Mouse (Mus musculus): ENCODE data around the gene Vax1.

DNA sequence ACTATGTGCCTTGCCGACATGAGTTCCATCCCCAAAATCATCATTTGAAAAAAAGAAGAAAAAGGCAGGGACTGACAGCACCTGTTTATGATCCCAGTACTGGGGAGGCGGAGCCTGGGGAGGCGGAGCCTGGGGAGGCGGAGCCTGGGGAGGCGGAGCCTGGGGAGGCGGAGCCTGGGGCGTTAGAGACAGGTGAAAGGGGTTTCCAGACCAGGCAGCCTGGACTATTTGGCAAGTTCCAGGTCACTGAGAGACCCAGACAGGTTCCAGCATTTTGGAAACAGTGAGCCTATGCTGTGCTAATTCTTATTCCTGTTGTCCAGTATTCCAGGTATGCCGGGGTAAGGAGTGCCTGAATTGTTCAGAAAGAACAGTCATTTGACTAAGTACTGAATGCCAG is 49.1 kb upstream of the Vax1 start, which contains the start of gene Kcnk18:
- TF ChIP-seq CTCF (IDR thresholded peaks at IDR 0.05; ENCODE audit: extremely low read depth, insufficient read depth, low read length) (no peak), POLR2A (IDR thresholded peaks at IDR 0.05; ENCODE audit: extremely low read depth, insufficient read depth, low read length) (no peak)

Measured in cortical plate, adult 2 months (tissue).